Mouse (Mus musculus) gastrocnemius, adult 2 months (tissue): ENCODE data around the gene Vamp2. TPM values are rescaled to one million over a fixed set of nuclear protein-coding genes. Genes with fewer than 3 reads are reported as not detected.

Experiments
- DNase-seq: peaks from one replicate; pipeline ENCODE4 v3.0.0; 2022
- H3K27ac ChIP-seq: fragments of 200-600 bp; 2 replicates; pipeline ENCODE4 v1.8.1; 2022; ENCODE audit warnings: mild to moderate bottlenecking
- H3K4me3 ChIP-seq: fragments of 200-600 bp; 2 replicates; pipeline ENCODE4 v1.8.1; 2022; ENCODE audit warnings: mild to moderate bottlenecking, moderate library complexity
- CTCF ChIP-seq: fragments of 200-600 bp; IDR thresholded peaks from 2 replicates; pipeline ENCODE4 v1.8.1; 2022; ENCODE audit warnings: antibody characterized with exemption, mild to moderate bottlenecking, moderate library complexity
- intact Hi-C: fragments of 180-260 bp; cut with DNase I; formaldehyde crosslinking; loops from one replicate; pipeline ENCODE4 v1.15.1; 2025
- total RNA-seq, 2 experiments: library from RNA; stranded (reverse); gene quantifications; 2 replicates each; pipeline ENCODE4 v1.2.3; 2021

Vamp2 gene
- total RNA-seq, 2 experiments from 2014 or later: 38.0 to 42.7 TPM

- DNase-seq: peak; percentile 90
Measured at GRCm38 (mm10) chr11:69123693-69124497, 35.6 kb downstream of the Vamp2 start.

GRCm38 (mm10) chr11:69124498-69124847, 36.2 kb downstream of the Vamp2 start:
- peak; percentile 57 for DNase-seq
- H3K4me3 ChIP-seq: peak overlapping the region; percentile 74

More at GRCm38 (mm10) chr11:69123693-69124497, 35.6 kb downstream of the Vamp2 start:
- TF ChIP-seq CTCF: no peak
- peak overlapping the region; percentile 87 for H3K27ac ChIP-seq
- H3K4me3 ChIP-seq: peak overlapping the region; percentile 74
- intact Hi-C loops: loop anchor here (1.0 to 5.0 kb wide), 6 partner anchors 27 to 293 kb away; no protein-coding TSS in a partner anchor

GRCm38 (mm10) chr11:69125041-69125851, 37.0 kb downstream of the Vamp2 start:
- H3K27ac ChIP-seq: peak overlapping the region; percentile 89
- H3K4me3 ChIP-seq: peak overlapping the region; percentile 74
- intact Hi-C loops: loop anchor here (5.0 kb wide), 1 partner anchor 117 kb away; no protein-coding TSS in a partner anchor
- peak; percentile 86 for DNase-seq
- peak; percentile 78 for TF ChIP-seq CTCF

More at GRCm38 (mm10) chr11:69124498-69124847, 36.2 kb downstream of the Vamp2 start:
- peak overlapping the region; percentile 87 for H3K27ac ChIP-seq
- no peak for TF ChIP-seq CTCF
- intact Hi-C loops: loop anchor here (1.0 to 5.0 kb wide), 4 partner anchors 62 to 293 kb away; no protein-coding TSS in a partner anchor

- DNase-seq: no peak
- Histone ChIP-seq H3K27ac (peak within 1 kb of the TSS; percentile 89), H3K4me3 (peak within 1 kb of the TSS; percentile 74)
- no peak for TF ChIP-seq CTCF
- intact Hi-C loops: loop anchor here (5.0 kb wide), 1 partner anchor 117 kb away; no protein-coding TSS in a partner anchor
Measured at GRCm38 (mm10) chr11:69125852-69125918, 37.4 kb downstream of the Vamp2 start, which contains the start of gene Aloxe3. Gene Aloxe3, plus strand, starts transcription at chr11:69125896.

GRCm38 (mm10) chr11:69125919-69126705, 37.8 kb downstream of the Vamp2 start:
- peak overlapping the region; percentile 74 for H3K4me3 ChIP-seq
- DNase-seq: no peak
- TF ChIP-seq CTCF: no peak
- peak overlapping the region; percentile 89 for H3K27ac ChIP-seq
- intact Hi-C loops: loop anchor here (2.0 to 5.0 kb wide), 2 partner anchors 23 to 116 kb away; no protein-coding TSS in a partner anchor

- H3K4me3 ChIP-seq: no peak overlapping the region
- H3K27ac ChIP-seq: no peak overlapping the region
- intact Hi-C loops: loop anchor here (2.0 to 5.0 kb wide), 2 partner anchors 22 to 116 kb away; no protein-coding TSS in a partner anchor
- no peak for TF ChIP-seq CTCF
- no peak for DNase-seq
Measured at GRCm38 (mm10) chr11:69126706-69127095, 38.4 kb downstream of the Vamp2 start.

GRCm38 (mm10) chr11:69128426-69129122, 40.3 kb downstream of the Vamp2 start:
- TF ChIP-seq CTCF: no peak
- H3K27ac ChIP-seq: no peak overlapping the region
- no peak for DNase-seq
- intact Hi-C loops: loop anchor here (5.0 kb wide), 1 partner anchor 114 kb away; no protein-coding TSS in a partner anchor
- no peak overlapping the region for H3K4me3 ChIP-seq

GRCm38 (mm10) chr11:69133566-69133922, 45.3 kb downstream of the Vamp2 start:
- no peak for TF ChIP-seq CTCF
- Histone ChIP-seq H3K4me3 (peak overlapping the region; percentile 71), H3K27ac (no peak overlapping the region)
- intact Hi-C loops: no loop called here
- DNase-seq: no peak

- peak; percentile 35 for TF ChIP-seq CTCF
- peak; percentile 40 for DNase-seq
- intact Hi-C loops: no loop called here
- Histone ChIP-seq H3K27ac (0 out of 2 replicates have a peak overlapping the region, but pooled peaks have one; percentile 17), H3K4me3 (peak overlapping the region; percentile 71)
Measured at GRCm38 (mm10) chr11:69133923-69134621, 45.8 kb downstream of the Vamp2 start.

GRCm38 (mm10) chr11:69134622-69134968, 46.3 kb downstream of the Vamp2 start:
- no peak for DNase-seq
- intact Hi-C loops: no loop called here
- TF ChIP-seq CTCF: no peak
- Histone ChIP-seq H3K4me3 (peak overlapping the region; percentile 71), H3K27ac (no peak overlapping the region)

- no peak for TF ChIP-seq CTCF
- intact Hi-C loops: no loop called here
- no peak for DNase-seq
- H3K4me3 ChIP-seq: no peak overlapping the region
- no peak overlapping the region for H3K27ac ChIP-seq
Measured at GRCm38 (mm10) chr11:69135361-69135760, 47.1 kb downstream of the Vamp2 start.

Other genes starting within 250 kb of the Vamp2 start
- gene Ndel1, start 216.6 kb upstream of the Vamp2 start, total RNA-seq: 10 to 100 TPM; 82.3 to 82.4 TPM
- gene Rnf222, start 199.9 kb upstream of the Vamp2 start, total RNA-seq: not detected
- 100 to 1,000 TPM; 606 to 729 TPM for gene Rpl26, start 186.9 kb upstream of the Vamp2 start, total RNA-seq
- not detected for gene Odf4, start 161.4 kb upstream of the Vamp2 start, total RNA-seq
- 1 to 10 TPM; 5.9 to 9.7 TPM for gene Arhgef15, start 131.0 kb upstream of the Vamp2 start, total RNA-seq
- gene Slc25a35, start 120.4 kb upstream of the Vamp2 start, total RNA-seq: 1 to 10 TPM; 2.9 to 5.0 TPM
- 10 to 100 TPM; 55.4 to 71.1 TPM for gene Rangrf, start 113.3 kb upstream of the Vamp2 start, total RNA-seq
- gene Pfas, start 80.0 kb upstream of the Vamp2 start, total RNA-seq: 10 to 100 TPM in 1 of 2 experiments, 1 to 10 TPM in 1; 7.8 to 14.8 TPM
- gene Ctc1, start 72.6 kb upstream of the Vamp2 start, total RNA-seq: 10 to 100 TPM in 1 of 2 experiments, 1 to 10 TPM in 1; 9.9 to 11.0 TPM
- not detected for gene Aurkb, start 42.8 kb upstream of the Vamp2 start, total RNA-seq
- 10 to 100 TPM; 17.9 to 18.9 TPM for gene Borcs6, start 28.8 kb upstream of the Vamp2 start, total RNA-seq
- 1 to 10 TPM; 3.9 to 5.7 TPM for gene Tmem107, start 17.7 kb upstream of the Vamp2 start, total RNA-seq
- 10 to 100 TPM; 68.2 to 76.8 TPM for gene Per1, start 6.7 kb downstream of the Vamp2 start, total RNA-seq
- not detected for gene Hes7, start 31.9 kb downstream of the Vamp2 start, total RNA-seq
- under 1 TPM in 1 of 2 experiments, not detected in 1; 0.20 TPM for gene 9130213A22Rik, start 34.1 kb downstream of the Vamp2 start, total RNA-seq
- not detected for gene Aloxe3, start 37.4 kb downstream of the Vamp2 start, total RNA-seq
- not detected for gene Alox12b, start 68.5 kb downstream of the Vamp2 start, total RNA-seq
- not detected for gene Alox8, start 109.4 kb downstream of the Vamp2 start, total RNA-seq
- not detected for gene Gucy2e, start 148.5 kb downstream of the Vamp2 start, total RNA-seq
- 1 to 10 TPM; 1.4 to 2.0 TPM for gene Cntrob, start 235.3 kb downstream of the Vamp2 start, total RNA-seq
- gene Trappc1, start 235.5 kb downstream of the Vamp2 start, total RNA-seq: 10 to 100 TPM; 37.7 to 46.4 TPM
- gene Kcnab3, start 237.8 kb downstream of the Vamp2 start, total RNA-seq: not detected